Mouse (Mus musculus): Measurements from ENCODE around the gene Fam214b. TPM values are rescaled to one million over a fixed set of nuclear protein-coding genes. Genes with fewer than 3 reads are reported as not detected.
A peak's percentile ranks its signal among the peaks of the same experiment; 100 is the strongest.
"Not testable (repeated sequence)": the region's sequence is repeated elsewhere in the genome, so short reads cannot be mapped to it uniquely, and the experiment has no call there.

Fam214b gene
- polyA plus RNA-seq, 1 experiment from 2014 or later: 7.9 TPM

- H3K9me3 ChIP-seq: no peaks in the 10 kb centered on the region
- WGBS: 87% methylated on average over 16 of the region's 16 CpGs
- peaks cover 24% of the 10 kb centered on the region; the same call in 1 of the 2 replicates for H3K36me3 ChIP-seq
- no peak for ATAC-seq
- no peaks in the 10 kb centered on the region for H3K27me3 ChIP-seq (replicated peaks)
- no peak overlapping the region for H3K4me3 ChIP-seq (replicated peaks)
- no peak overlapping the region for H3K4me2 ChIP-seq (replicated peaks)
- H3K9ac ChIP-seq: no peak overlapping the region
- no peak overlapping the region for H3K27ac ChIP-seq
- peaks cover 7% of the 10 kb centered on the region for H3K4me1 ChIP-seq (replicated peaks)
These were observed 25.1 kb downstream of the Fam214b start for GRCm38 (mm10) chr4:43020876-43021275.

GRCm38 (mm10) chr4:43019641-43020465 is 26.2 kb downstream of the Fam214b start:
- H3K4me2 ChIP-seq (replicated peaks): no peak overlapping the region
- H3K27ac ChIP-seq: no peak overlapping the region
- no peak for ATAC-seq
- WGBS: 92% methylated on average over 23 of the region's 23 CpGs
- peaks cover 24% of the 10 kb centered on the region; the same call in 1 of the 2 replicates for H3K36me3 ChIP-seq
- H3K4me3 ChIP-seq (replicated peaks): no peak overlapping the region
- H3K27me3 ChIP-seq (replicated peaks): no peaks in the 10 kb centered on the region
- H3K9me3 ChIP-seq: no peaks in the 10 kb centered on the region
- H3K4me1 ChIP-seq (replicated peaks): peaks cover 6% of the 10 kb centered on the region
- H3K9ac ChIP-seq: no peak overlapping the region

- WGBS: 95% methylated on average over 10 of the region's 10 CpGs
- H3K9ac ChIP-seq: no peak overlapping the region
- no peak for ATAC-seq
- H3K4me1 ChIP-seq (replicated peaks): no peaks in the 10 kb centered on the region
- H3K4me2 ChIP-seq (replicated peaks): no peak overlapping the region
- no peak overlapping the region for H3K4me3 ChIP-seq (replicated peaks)
- H3K36me3 ChIP-seq: peaks cover 24% of the 10 kb centered on the region; the same call in 1 of the 2 replicates
- H3K27ac ChIP-seq: no peak overlapping the region
- no peaks in the 10 kb centered on the region for H3K9me3 ChIP-seq
- H3K27me3 ChIP-seq (replicated peaks): no peaks in the 10 kb centered on the region
These were observed 26.8 kb downstream of the Fam214b start for GRCm38 (mm10) chr4:43019176-43019575.

GRCm38 (mm10) chr4:43018156-43018555 is 27.9 kb downstream of the Fam214b start:
- Histone ChIP-seq H3K27me3 (replicated peaks) (no peaks in the 10 kb centered on the region), H3K27ac (no peak overlapping the region), H3K9ac (no peak overlapping the region), H3K36me3 (peaks cover 20% of the 10 kb centered on the region; the same call in 1 of the 2 replicates), H3K9me3 (no peaks in the 10 kb centered on the region), H3K4me1 (replicated peaks) (no peaks in the 10 kb centered on the region), H3K4me3 (replicated peaks) (no peak overlapping the region), H3K4me2 (replicated peaks) (no peak overlapping the region)
- ATAC-seq: no peak
- 93% methylated on average over 4 of the region's 4 CpGs for WGBS

- no peaks in the 10 kb centered on the region for H3K27me3 ChIP-seq (replicated peaks)
- no peaks in the 10 kb centered on the region for H3K36me3 ChIP-seq
- no peak for ATAC-seq
- H3K4me3 ChIP-seq (replicated peaks): no peak overlapping the region
- no peak overlapping the region for H3K27ac ChIP-seq
- 94% methylated on average over 1 of the region's 1 CpGs for WGBS
- no peaks in the 10 kb centered on the region for H3K9me3 ChIP-seq
- H3K4me1 ChIP-seq (replicated peaks): peaks cover 6% of the 10 kb centered on the region; the same call in 1 of the 2 replicates
- no peak overlapping the region for H3K9ac ChIP-seq
- no peak overlapping the region for H3K4me2 ChIP-seq (replicated peaks)
These were observed 33.9 kb downstream of the Fam214b start for GRCm38 (mm10) chr4:43012091-43012490.

GRCm38 (mm10) chr4:43010161-43011038 is 35.6 kb downstream of the Fam214b start, which contains the start of gene Fancg:
Gene Fancg (minus strand): TSS chr4:43010506.
- Histone ChIP-seq H3K4me1 (replicated peaks) (peaks cover 6% of the 10 kb centered on the region; the same call in 1 of the 2 replicates), H3K36me3 (no peaks in the 10 kb centered on the region), H3K4me2 (replicated peaks) (peak within 1 kb of the TSS; percentile 77), H3K9ac (peak within 1 kb of the TSS; percentile 67), H3K4me3 (replicated peaks) (peak within 1 kb of the TSS; percentile 88), H3K27ac (peak within 1 kb of the TSS; percentile 67; the same call in 1 of the 2 replicates), H3K9me3 (no peaks in the 10 kb centered on the region), H3K27me3 (replicated peaks) (no peaks in the 10 kb centered on the region)
- peak; percentile 93 for ATAC-seq
- WGBS: under 1% methylated on average over 37 of the region's 37 CpGs

GRCm38 (mm10) chr4:43005765-43006164 is 40.3 kb downstream of the Fam214b start:
- Histone ChIP-seq H3K36me3 (no peaks in the 10 kb centered on the region), H3K4me3 (replicated peaks) (no peak overlapping the region), H3K27me3 (replicated peaks) (no peaks in the 10 kb centered on the region), H3K9ac (no peak overlapping the region), H3K4me2 (replicated peaks) (no peak overlapping the region), H3K27ac (no peak overlapping the region), H3K9me3 (no peaks in the 10 kb centered on the region), H3K4me1 (replicated peaks) (peaks cover 6% of the 10 kb centered on the region; the same call in 1 of the 2 replicates)
- WGBS: 66% methylated on average over 2 of the region's 2 CpGs
- no peak for ATAC-seq

GRCm38 (mm10) chr4:43004951-43005350 is 41.1 kb downstream of the Fam214b start:
- Histone ChIP-seq H3K27ac (no peak overlapping the region), H3K4me2 (replicated peaks) (no peak overlapping the region), H3K4me1 (replicated peaks) (peaks cover 6% of the 10 kb centered on the region; the same call in 1 of the 2 replicates), H3K36me3 (no peaks in the 10 kb centered on the region), H3K9ac (no peak overlapping the region), H3K4me3 (replicated peaks) (no peak overlapping the region), H3K9me3 (no peaks in the 10 kb centered on the region), H3K27me3 (replicated peaks) (no peaks in the 10 kb centered on the region)
- no peak for ATAC-seq
- 93% methylated on average over 3 of the region's 3 CpGs for WGBS

GRCm38 (mm10) chr4:43002756-43003439 is 43.1 kb downstream of the Fam214b start:
- H3K36me3 ChIP-seq: no peaks in the 10 kb centered on the region
- H3K27ac ChIP-seq: no peak overlapping the region
- H3K27me3 ChIP-seq (replicated peaks): no peaks in the 10 kb centered on the region
- no peak overlapping the region for H3K4me3 ChIP-seq (replicated peaks)
- no peaks in the 10 kb centered on the region for H3K9me3 ChIP-seq
- H3K4me2 ChIP-seq (replicated peaks): no peak overlapping the region
- H3K9ac ChIP-seq: no peak overlapping the region
- ATAC-seq: no peak
- H3K4me1 ChIP-seq (replicated peaks): peaks cover 6% of the 10 kb centered on the region; the same call in 1 of the 2 replicates
- WGBS: 72% methylated on average over 12 of the region's 12 CpGs

- no peaks in the 10 kb centered on the region for H3K36me3 ChIP-seq
- H3K4me1 ChIP-seq (replicated peaks): peaks cover 10% of the 10 kb centered on the region
- no peak overlapping the region for H3K27ac ChIP-seq
- H3K4me3 ChIP-seq (replicated peaks): no peak overlapping the region
- H3K27me3 ChIP-seq (replicated peaks): no peaks in the 10 kb centered on the region
- WGBS: 87% methylated on average over 2 of the region's 2 CpGs
- ATAC-seq: no peak
- no peak overlapping the region for H3K9ac ChIP-seq
- no peaks in the 10 kb centered on the region for H3K9me3 ChIP-seq
- H3K4me2 ChIP-seq (replicated peaks): no peak overlapping the region
These were observed 44.7 kb downstream of the Fam214b start for GRCm38 (mm10) chr4:43001272-43001671.

GRCm38 (mm10) chr4:43000141-43000986 is 45.7 kb downstream of the Fam214b start, which contains the start of gene Vcp:
Gene Vcp (minus strand): TSS chr4:43000507.
- Histone ChIP-seq H3K4me1 (replicated peaks) (peaks cover 10% of the 10 kb centered on the region), H3K4me3 (replicated peaks) (peak within 1 kb of the TSS; percentile 93), H3K4me2 (replicated peaks) (peak within 1 kb of the TSS; percentile 49), H3K9ac (peak within 1 kb of the TSS; percentile 97), H3K27ac (peak within 1 kb of the TSS; percentile 100)
- not testable (repeated sequence) for H3K9me3 ChIP-seq; H3K36me3 ChIP-seq; H3K27me3 ChIP-seq (replicated peaks)
- ATAC-seq: peak; percentile 99
- WGBS: under 1% methylated on average over 54 of the region's 56 CpGs

Data from intestine, embryonic 15.5 days (tissue).